Mouse (Mus musculus): ENCODE measurements around the gene Hddc3. TPM values are rescaled to one million over a fixed set of nuclear protein-coding genes. Genes with fewer than 3 reads are reported as not detected.
A peak's percentile ranks its signal among the peaks of the same experiment; 100 is the strongest.

Gene Hddc3
- total and polyA plus RNA-seq, 3 experiments: 2.6 to 12.6 (median 5.5) TPM

DNA sequence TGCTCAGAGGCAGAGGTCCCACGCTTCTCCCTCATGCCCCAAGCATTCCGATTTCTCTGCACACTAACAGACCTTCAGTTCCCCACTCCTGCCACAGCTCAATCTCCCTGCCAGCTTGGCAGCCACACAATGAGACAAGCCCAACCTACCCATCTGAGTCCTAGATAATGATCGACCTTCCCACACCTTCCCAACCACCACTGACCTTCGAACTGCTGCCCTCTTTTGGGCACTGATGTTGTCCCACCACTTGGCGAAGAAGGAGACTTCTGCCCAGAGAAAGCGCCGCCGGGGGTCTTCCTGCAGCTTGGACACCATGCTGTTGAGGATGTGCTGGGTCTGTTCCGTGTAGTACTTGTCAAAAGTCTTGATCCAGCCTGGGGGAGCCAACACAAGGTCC, 25.1 kb downstream of the Hddc3 start:
- no peak overlapping the region for H3K4me2 ChIP-seq (ENCODE audit: insufficient read depth, low read depth, poor library complexity, severe bottlenecking)
- H3K36me3 ChIP-seq (replicated peaks in 1 of 2; ENCODE audit: control insufficient read depth in 1 of 2, insufficient read depth in 1 of 2, low read length in 1 of 2): peaks cover 45 to 50% of the 10 kb centered on the region in 2 experiments
- peaks cover 7 to 42% of the 10 kb centered on the region in 2 experiments for H3K4me1 ChIP-seq (ENCODE audit: control insufficient read depth in 1 of 2, insufficient read depth in 2 of 2)
- no peak overlapping the region for H3K27ac ChIP-seq (ENCODE audit: insufficient read depth, low read depth)
- in situ Hi-C loops (cut with MboI; ENCODE audit: low pct_ligation_motif_present, low pct_unique_long_range_greater_than_20kb, low sequenced_read_pairs): no loop called here
- H3K4me3 ChIP-seq (replicated peaks in 1 of 3; ENCODE audit: low read depth in 2 of 3, low read length in 2 of 3, poor library complexity in 1 of 3): no peak overlapping the region
- peaks cover 6% of the 10 kb centered on the region for H3K79me2 ChIP-seq (replicated peaks; ENCODE audit: control insufficient read depth, extremely low read depth, insufficient read depth, poor library complexity, severe bottlenecking)
- H3K9ac ChIP-seq (ENCODE audit: insufficient read depth, low read depth): no peak overlapping the region
- H3K9me3 ChIP-seq (replicated peaks; ENCODE audit: low read length): no peaks in the 10 kb centered on the region
- DNase-seq (ENCODE audit: extremely low read depth): no peak
- TF ChIP-seq NRF1 (IDR thresholded peaks at IDR 0.05; ENCODE audit: low read depth, low read length) (no peak), MAZ (IDR thresholded peaks at IDR 0.05; ENCODE audit: low read depth, low read length) (no peak), CHD1 (IDR thresholded peaks at IDR 0.05; ENCODE audit: low read depth, low read length) (no peak), HCFC1 (IDR thresholded peaks at IDR 0.05; ENCODE audit: low read depth, low read length) (no peak), USF1 (IDR thresholded peaks at IDR 0.05; ENCODE audit: low read depth, low read length) (no peak), NELFE (IDR thresholded peaks at IDR 0.05; ENCODE audit: low read depth, low read length) (no peak), KAT2A (IDR thresholded peaks at IDR 0.05; ENCODE audit: insufficient replicate concordance, low read length) (no peak), MXI1 (IDR thresholded peaks at IDR 0.05; ENCODE audit: low read depth, low read length) (no peak), EP300 (IDR thresholded peaks at IDR 0.05; ENCODE audit: low read length) (no peak), SIN3A (IDR thresholded peaks at IDR 0.05; ENCODE audit: low read length) (no peak), POLR2A (IDR thresholded peaks at IDR 0.05; ENCODE audit: low read depth, low read length) (no peak), BHLHE40 (IDR thresholded peaks at IDR 0.05; ENCODE audit: low read depth, low read length) (no peak), USF2 (conservative IDR thresholded peaks at IDR 0.05; ENCODE audit: low read depth, low read length) (no peak), POLR2AphosphoS2 (IDR thresholded peaks at IDR 0.05; ENCODE audit: low read depth, low read length) (no peak), RCOR1 (conservative IDR thresholded peaks at IDR 0.05; ENCODE audit: low read depth, low read length) (no peak), JUN (IDR thresholded peaks at IDR 0.05; ENCODE audit: insufficient read depth, low read depth, low read length) (no peak), ZMIZ1 (IDR thresholded peaks at IDR 0.05; ENCODE audit: low read depth, low read length) (no peak), TBP (conservative IDR thresholded peaks at IDR 0.05; ENCODE audit: low read depth, low read length) (no peak)
- H3K27me3 ChIP-seq (replicated peaks): no peaks in the 10 kb centered on the region
- dilution Hi-C loops (cut with MboI; ENCODE audit: extremely low pct_ligation_motif_present, extremely low pct_unique_long_range_greater_than_20kb, low sequenced_read_pairs): no loop called here

GRCm38 (mm10) chr7:80368635-80369421, 25.9 kb downstream of the Hddc3 start:
- H3K79me2 ChIP-seq (replicated peaks; ENCODE audit: control insufficient read depth, extremely low read depth, insufficient read depth, poor library complexity, severe bottlenecking): peaks cover 6% of the 10 kb centered on the region
- peak overlapping the region; percentile 74 for H3K27ac ChIP-seq (ENCODE audit: insufficient read depth, low read depth)
- peak; percentile 72 for DNase-seq (ENCODE audit: extremely low read depth)
- peak overlapping the region; percentile 95 for H3K9ac ChIP-seq (ENCODE audit: insufficient read depth, low read depth)
- peaks cover 10 to 50% of the 10 kb centered on the region in 2 experiments for H3K4me1 ChIP-seq (ENCODE audit: control insufficient read depth in 1 of 2, insufficient read depth in 2 of 2)
- in situ Hi-C loops (cut with MboI; ENCODE audit: low pct_ligation_motif_present, low pct_unique_long_range_greater_than_20kb, low sequenced_read_pairs): no loop called here
- peak overlapping the region; percentile 81 to 93 (median 88) for H3K4me3 ChIP-seq (replicated peaks in 1 of 3; ENCODE audit: low read depth in 2 of 3, low read length in 2 of 3, poor library complexity in 1 of 3)
- H3K9me3 ChIP-seq (replicated peaks; ENCODE audit: low read length): no peaks in the 10 kb centered on the region
- peaks cover 37 to 42% of the 10 kb centered on the region in 2 experiments for H3K36me3 ChIP-seq (replicated peaks in 1 of 2; ENCODE audit: control insufficient read depth in 1 of 2, insufficient read depth in 1 of 2, low read length in 1 of 2)
- dilution Hi-C loops (cut with MboI; ENCODE audit: extremely low pct_ligation_motif_present, extremely low pct_unique_long_range_greater_than_20kb, low sequenced_read_pairs): no loop called here
- H3K4me2 ChIP-seq (ENCODE audit: insufficient read depth, low read depth, poor library complexity, severe bottlenecking): peak overlapping the region; percentile 80
- H3K27me3 ChIP-seq (replicated peaks): no peaks in the 10 kb centered on the region
- TF ChIP-seq CHD1 (IDR thresholded peaks at IDR 0.05; ENCODE audit: low read depth, low read length) (no peak), TBP (conservative IDR thresholded peaks at IDR 0.05; ENCODE audit: low read depth, low read length) (peak; percentile 37; the same call in 1 of the 2 replicates), PAX5 (IDR thresholded peaks at IDR 0.05; ENCODE audit: low read length) (no peak), USF1 (IDR thresholded peaks at IDR 0.05; ENCODE audit: low read depth, low read length) (no peak), IRF4 (IDR thresholded peaks at IDR 0.05; ENCODE audit: low read depth, low read length) (no peak), ELF1 (IDR thresholded peaks at IDR 0.05; ENCODE audit: low read depth, low read length) (peak; percentile 61), SIN3A (IDR thresholded peaks at IDR 0.05; ENCODE audit: low read length) (no peak; the same call in none of the 2 replicates), ETS1 (conservative IDR thresholded peaks at IDR 0.05; ENCODE audit: low read depth, low read length) (peak; percentile 28), JUN (IDR thresholded peaks at IDR 0.05; ENCODE audit: insufficient read depth, low read depth, low read length) (no peak), ZNF384 (IDR thresholded peaks at IDR 0.05; ENCODE audit: low read depth, low read length) (peak; percentile 97), HCFC1 (IDR thresholded peaks at IDR 0.05; ENCODE audit: low read depth, low read length) (no peak), MXI1 (IDR thresholded peaks at IDR 0.05; ENCODE audit: low read depth, low read length) (no peak), JUND (conservative IDR thresholded peaks at IDR 0.05; ENCODE audit: low read depth, low read length) (no peak), ZKSCAN1 (IDR thresholded peaks at IDR 0.05; ENCODE audit: borderline replicate concordance, low read depth, low read length) (no peak), NRF1 (IDR thresholded peaks at IDR 0.05; ENCODE audit: low read depth, low read length) (no peak), ZMIZ1 (IDR thresholded peaks at IDR 0.05; ENCODE audit: low read depth, low read length) (no peak), SMC3 (IDR thresholded peaks at IDR 0.05; ENCODE audit: low read depth, low read length) (no peak), BHLHE40 (IDR thresholded peaks at IDR 0.05; ENCODE audit: low read depth, low read length) (peak; percentile 73), MAX (IDR thresholded peaks at IDR 0.05; ENCODE audit: low read length) (peak; percentile 80), CHD2 (IDR thresholded peaks at IDR 0.05; ENCODE audit: low read length) (no peak), RAD21 (IDR thresholded peaks at IDR 0.05; ENCODE audit: low read depth, low read length) (no peak), NELFE (IDR thresholded peaks at IDR 0.05; ENCODE audit: low read depth, low read length) (0 out of 2 replicates have a peak, but pooled peaks have one; percentile 31)
